In the genomic region with DNA sequence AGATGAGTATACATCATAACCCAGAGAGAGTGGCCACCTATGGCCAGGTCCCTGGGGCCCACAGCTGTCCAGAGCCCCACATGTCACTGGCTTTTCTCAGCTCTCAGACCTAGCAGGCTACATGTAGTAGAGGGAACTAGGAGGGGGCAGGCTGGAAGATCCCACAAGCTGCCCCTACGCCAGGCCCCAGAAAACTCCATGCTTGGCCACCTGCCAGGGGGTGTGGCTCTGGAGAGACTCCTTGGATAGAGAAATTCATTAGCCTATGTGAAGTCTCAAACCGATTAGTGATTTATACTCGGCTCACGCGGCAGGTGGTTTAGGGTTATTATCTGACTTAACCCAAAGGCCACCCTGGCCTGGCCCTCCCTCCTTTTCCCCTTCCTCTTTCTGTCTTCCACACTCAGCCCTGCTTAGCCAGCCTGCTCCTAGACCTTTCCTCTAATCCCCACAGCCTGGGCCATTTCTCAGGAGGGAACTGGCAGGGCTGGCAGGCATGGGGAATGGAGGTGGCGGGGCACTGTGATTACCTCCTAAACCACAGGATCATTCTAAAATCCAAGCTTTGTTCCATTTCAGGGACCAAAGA, we compare ENCODE assay signal across 11 mouse cellular contexts.
DNase-seq lines count a peak whose midpoint lies in the region; ATAC-seq and TF ChIP-seq lines count a peak whose summit lies in the region.
"Had no signal": no experiment of that assay in that cellular context is flagged by ENCODE, and none has a peak within 500 bp of the region (broad histone marks: within the 10 kb centered on the region; RNA-seq: fewer than 3 reads in every experiment).

No protein-coding gene starts in this region.

- TF ChIP-seq CTCF in hindbrain, postnatal 0 days (IDR thresholded peaks at IDR 0.05; ENCODE audit: low read depth): no peak
- TF ChIP-seq CTCF in stomach, postnatal 0 days (IDR thresholded peaks at IDR 0.05; ENCODE audit: low read depth): no peak

- WGBS in hindbrain, embryonic 14.5 days: 49% methylated on average over 6 of the region's 6 CpGs
- 35% methylated on average over 6 of the region's 6 CpGs for WGBS in hindbrain, embryonic 16.5 days
- WGBS in neural tube, embryonic 13.5 days: 31% methylated on average over 6 of the region's 6 CpGs
- WGBS in neural tube, embryonic 15.5 days: 54% methylated on average over 6 of the region's 6 CpGs
- 59% methylated on average over 6 of the region's 6 CpGs for WGBS in hindbrain, postnatal 0 days
- WGBS in stomach, postnatal 0 days: 34% methylated on average over 6 of the region's 6 CpGs

- H3K27me3 ChIP-seq in hindbrain, embryonic 14.5 days (ENCODE audit: control insufficient read depth, insufficient read depth, low read length): peaks cover 30% of the 10 kb centered on the region
- peaks cover 9% of the 10 kb centered on the region for H3K27me3 ChIP-seq in hindbrain, embryonic 16.5 days (replicated peaks; ENCODE audit: control insufficient read depth, insufficient read depth, low read length)
- H3K27me3 ChIP-seq in neural tube, embryonic 13.5 days: peaks cover 42% of the 10 kb centered on the region
- H3K27me3 ChIP-seq in neural tube, embryonic 15.5 days (replicated peaks): peaks cover 31% of the 10 kb centered on the region
- no peaks in the 10 kb centered on the region for H3K27me3 ChIP-seq in hindbrain, postnatal 0 days (ENCODE audit: insufficient read depth, low read length)
- no peaks in the 10 kb centered on the region for H3K27me3 ChIP-seq in stomach, postnatal 0 days (ENCODE audit: control insufficient read depth, insufficient read depth, low read length)

- no peak overlapping the region for H3K4me2 ChIP-seq in hindbrain, embryonic 14.5 days (replicated peaks)
- no peak overlapping the region for H3K4me2 ChIP-seq in hindbrain, embryonic 16.5 days (ENCODE audit: low read length)
- H3K4me2 ChIP-seq in neural tube, embryonic 13.5 days: no peak overlapping the region
- no peak overlapping the region for H3K4me2 ChIP-seq in neural tube, embryonic 15.5 days
- no peak overlapping the region for H3K4me2 ChIP-seq in hindbrain, postnatal 0 days (ENCODE audit: low read depth, low read length)
- H3K4me2 ChIP-seq in stomach, postnatal 0 days (replicated peaks; ENCODE audit: low read depth): no peak overlapping the region
- H3K4me2 ChIP-seq: liver, embryonic 13.5 days had no signal

- peak; percentile 29; the same call in 1 of the 2 replicates for ATAC-seq in hindbrain, embryonic 14.5 days (ENCODE audit: low FRiP score)
- no peak for ATAC-seq in hindbrain, embryonic 16.5 days
- ATAC-seq in neural tube, embryonic 13.5 days (ENCODE audit: low read depth): 0 out of 2 replicates have a peak, but pooled peaks have one; percentile 19
- no peak for ATAC-seq in neural tube, embryonic 15.5 days (ENCODE audit: low FRiP score)
- no peak for ATAC-seq in hindbrain, postnatal 0 days
- ATAC-seq in stomach, postnatal 0 days (ENCODE audit: low FRiP score, low TSS enrichment): no peak
- ATAC-seq: activated CD4-positive, CD25-positive, alpha-beta regulatory T cell, adult 4 months had no signal

- peaks cover 9% of the 10 kb centered on the region for H3K4me1 ChIP-seq in hindbrain, embryonic 14.5 days (replicated peaks; ENCODE audit: control insufficient read depth, insufficient read depth, low read length)
- no peaks in the 10 kb centered on the region for H3K4me1 ChIP-seq in hindbrain, embryonic 16.5 days (ENCODE audit: control insufficient read depth, insufficient read depth, low read depth, low read length)
- H3K4me1 ChIP-seq in neural tube, embryonic 13.5 days (replicated peaks): peaks cover 29% of the 10 kb centered on the region
- H3K4me1 ChIP-seq in neural tube, embryonic 15.5 days: peaks cover 4% of the 10 kb centered on the region; the same call in 1 of the 2 replicates
- no peaks in the 10 kb centered on the region for H3K4me1 ChIP-seq in hindbrain, postnatal 0 days (ENCODE audit: insufficient read depth, low read length)
- no peaks in the 10 kb centered on the region for H3K4me1 ChIP-seq in stomach, postnatal 0 days (replicated peaks; ENCODE audit: control insufficient read depth, insufficient read depth)
- H3K4me1 ChIP-seq: liver, embryonic 13.5 days had no signal

- TF ChIP-seq EP300 in stomach, postnatal 0 days (optimal IDR thresholded peaks at IDR 0.05): no peak

- peak; percentile 40 for DNase-seq in hindbrain, embryonic 14.5 days (ENCODE audit: low spot score)
- peak; percentile 48 for DNase-seq in hindbrain, postnatal 0 days (ENCODE audit: low spot score)
- DNase-seq in stomach, postnatal 0 days (ENCODE audit: low spot score): peak; percentile 44
- DNase-seq in right cerebral cortex, postnatal 14 days: no peak
- DNase-seq: gastrocnemius, postnatal 14 days; layer of hippocampus, adult 9-11 months; liver, embryonic 13.5 days had no signal

- H3K9me3 ChIP-seq in hindbrain, embryonic 14.5 days (ENCODE audit: control insufficient read depth, low read length): no peaks in the 10 kb centered on the region
- H3K9me3 ChIP-seq in hindbrain, embryonic 16.5 days (ENCODE audit: control insufficient read depth, low read length): no peaks in the 10 kb centered on the region
- no peaks in the 10 kb centered on the region for H3K9me3 ChIP-seq in neural tube, embryonic 13.5 days
- H3K9me3 ChIP-seq in neural tube, embryonic 15.5 days (replicated peaks): no peaks in the 10 kb centered on the region
- no peaks in the 10 kb centered on the region for H3K9me3 ChIP-seq in hindbrain, postnatal 0 days (ENCODE audit: low read length)
- H3K9me3 ChIP-seq in stomach, postnatal 0 days (ENCODE audit: control insufficient read depth, low read length): no peaks in the 10 kb centered on the region
- H3K9me3 ChIP-seq: liver, embryonic 13.5 days had no signal

- no peak overlapping the region for H3K27ac ChIP-seq in hindbrain, embryonic 14.5 days
- no peak overlapping the region for H3K27ac ChIP-seq in hindbrain, embryonic 16.5 days (ENCODE audit: low read depth, low read length)
- H3K27ac ChIP-seq in neural tube, embryonic 13.5 days (replicated peaks): no peak overlapping the region
- no peak overlapping the region for H3K27ac ChIP-seq in neural tube, embryonic 15.5 days (replicated peaks)
- H3K27ac ChIP-seq in hindbrain, postnatal 0 days: no peak overlapping the region
- no peak overlapping the region for H3K27ac ChIP-seq in stomach, postnatal 0 days (replicated peaks)
- H3K27ac ChIP-seq: liver, embryonic 13.5 days had no signal

- H3K36me3 ChIP-seq in hindbrain, embryonic 14.5 days (replicated peaks; ENCODE audit: control insufficient read depth, insufficient read depth): no peaks in the 10 kb centered on the region
- no peaks in the 10 kb centered on the region for H3K36me3 ChIP-seq in hindbrain, embryonic 16.5 days (ENCODE audit: control insufficient read depth, insufficient read depth, low read length)
- no peaks in the 10 kb centered on the region for H3K36me3 ChIP-seq in neural tube, embryonic 13.5 days
- no peaks in the 10 kb centered on the region for H3K36me3 ChIP-seq in neural tube, embryonic 15.5 days
- H3K36me3 ChIP-seq in hindbrain, postnatal 0 days (ENCODE audit: insufficient read depth, low read length): no peaks in the 10 kb centered on the region
- no peaks in the 10 kb centered on the region for H3K36me3 ChIP-seq in stomach, postnatal 0 days (ENCODE audit: control insufficient read depth, insufficient read depth, low read length)
- H3K36me3 ChIP-seq: liver, embryonic 13.5 days had no signal

- no peak overlapping the region for H3K9ac ChIP-seq in hindbrain, embryonic 14.5 days
- no peak overlapping the region for H3K9ac ChIP-seq in hindbrain, embryonic 16.5 days (ENCODE audit: low read depth, low read length)
- no peak overlapping the region for H3K9ac ChIP-seq in neural tube, embryonic 13.5 days
- H3K9ac ChIP-seq in neural tube, embryonic 15.5 days (replicated peaks): no peak overlapping the region
- H3K9ac ChIP-seq in hindbrain, postnatal 0 days (replicated peaks; ENCODE audit: low read length): no peak overlapping the region
- no peak overlapping the region for H3K9ac ChIP-seq in stomach, postnatal 0 days (ENCODE audit: low read length)
- H3K9ac ChIP-seq: liver, embryonic 13.5 days had no signal

- H3K4me3 ChIP-seq in hindbrain, embryonic 14.5 days (replicated peaks; ENCODE audit: low read length): no peak overlapping the region
- no peak overlapping the region for H3K4me3 ChIP-seq in hindbrain, embryonic 16.5 days (ENCODE audit: low read length)
- H3K4me3 ChIP-seq in neural tube, embryonic 13.5 days: no peak overlapping the region
- H3K4me3 ChIP-seq in neural tube, embryonic 15.5 days (replicated peaks): no peak overlapping the region
- no peak overlapping the region for H3K4me3 ChIP-seq in hindbrain, postnatal 0 days (ENCODE audit: low read length)
- H3K4me3 ChIP-seq in stomach, postnatal 0 days (ENCODE audit: low read depth, low read length): no peak overlapping the region
- H3K4me3 ChIP-seq: liver, embryonic 13.5 days had no signal

Comparison
In these comparisons a context has a peak if more than half of its experiments do, and no peak if none do; other contexts are left out.
1. ATAC-seq: peak in hindbrain, embryonic 14.5 days (single experiment) and neural tube, embryonic 13.5 days (single experiment); none in hindbrain, embryonic 16.5 days (single experiment), neural tube, embryonic 15.5 days (single experiment), hindbrain, postnatal 0 days (single experiment) and stomach, postnatal 0 days (single experiment).